Mouse (Mus musculus) telencephalon, adult 2 months (tissue): ENCODE measurements at regions not wholly inside any gene's neighbourhood (a gene's known extent, or its start where the extent isn't known, plus 50 kb on each side); places are given as distances from the start of the nearest gene placed in this dataset.
A peak's percentile ranks its signal among the peaks of the same experiment; 100 is the strongest.
"Not testable (repeated sequence)": the region's sequence is repeated elsewhere in the genome, so short reads cannot be mapped to it uniquely, and the experiment has no call there.

ENCODE experiments used
- DNase-seq: peaks from one replicate; pipeline ENCODE4 v3.0.0-alpha.2; 2011; ENCODE audit warnings: low read depth, low spot score

- DNase-seq: no peak
These were observed 469.2 kb downstream of the Epha7 start for GRCm38 (mm10) chr4:29282169-29282568.

GRCm38 (mm10) chr4:29301348-29301747 lies 488.4 kb downstream of the Epha7 start:
- DNase-seq: no peak

GRCm38 (mm10) chr4:29303951-29304350 lies 491.0 kb downstream of the Epha7 start:
- no peak for DNase-seq

GRCm38 (mm10) chr4:29307245-29307644 lies 494.3 kb downstream of the Epha7 start:
- DNase-seq: peak; percentile 21

- DNase-seq: no peak
These were observed 511.0 kb downstream of the Epha7 start for GRCm38 (mm10) chr4:29323921-29324320.

- no peak for DNase-seq
These were observed 516.2 kb downstream of the Epha7 start for GRCm38 (mm10) chr4:29329145-29329544.

GRCm38 (mm10) chr4:29331747-29332146 lies 518.8 kb downstream of the Epha7 start:
- DNase-seq: no peak

GRCm38 (mm10) chr4:29337245-29337644 lies 524.3 kb downstream of the Epha7 start:
- DNase-seq: no peak

GRCm38 (mm10) chr4:29362191-29362590 lies 549.3 kb downstream of the Epha7 start:
- no peak for DNase-seq

GRCm38 (mm10) chr4:29389282-29389681 lies 576.4 kb downstream of the Epha7 start:
- no peak for DNase-seq

- DNase-seq: peak; percentile 39
These were observed 577.4 kb downstream of the Epha7 start for GRCm38 (mm10) chr4:29390333-29390732.

- no peak for DNase-seq
These were observed 589.2 kb downstream of the Epha7 start for GRCm38 (mm10) chr4:29402143-29402542.

GRCm38 (mm10) chr4:29414616-29415015 lies 601.7 kb downstream of the Epha7 start:
- peak; percentile 29 for DNase-seq

GRCm38 (mm10) chr4:29420198-29420792 lies 607.4 kb downstream of the Epha7 start:
- no peak for DNase-seq

- DNase-seq: not testable (repeated sequence)
These were observed 618.6 kb downstream of the Epha7 start for GRCm38 (mm10) chr4:29431493-29431892.

GRCm38 (mm10) chr4:29463329-29463728 lies 650.4 kb downstream of the Epha7 start:
- DNase-seq: no peak

- no peak for DNase-seq
These were observed 653.4 kb downstream of the Epha7 start for GRCm38 (mm10) chr4:29466315-29466714.

- DNase-seq: no peak
These were observed 667.6 kb downstream of the Epha7 start for GRCm38 (mm10) chr4:29480384-29481092.

- DNase-seq: no peak
These were observed 668.3 kb downstream of the Epha7 start for GRCm38 (mm10) chr4:29481093-29481715.

- no peak for DNase-seq
These were observed 669.5 kb downstream of the Epha7 start for GRCm38 (mm10) chr4:29482407-29482806.

GRCm38 (mm10) chr4:29500844-29501243 lies 687.9 kb downstream of the Epha7 start:
- DNase-seq: no peak

GRCm38 (mm10) chr4:29525051-29525450 lies 712.1 kb downstream of the Epha7 start:
- DNase-seq: no peak
